Mouse (Mus musculus) embryo, embryonic 9.5 days (tissue): ENCODE measurements around the gene Gm12888.
"Not testable (repeated sequence)": the region's sequence is repeated elsewhere in the genome, so short reads cannot be mapped to it uniquely, and the experiment has no call there.

ENCODE experiments used
- DNase-seq: peaks from one replicate; pipeline ENCODE4 v3.0.0-alpha.2; 2017; ENCODE audit errors: extremely low spot score

Gm12888 gene

DNA sequence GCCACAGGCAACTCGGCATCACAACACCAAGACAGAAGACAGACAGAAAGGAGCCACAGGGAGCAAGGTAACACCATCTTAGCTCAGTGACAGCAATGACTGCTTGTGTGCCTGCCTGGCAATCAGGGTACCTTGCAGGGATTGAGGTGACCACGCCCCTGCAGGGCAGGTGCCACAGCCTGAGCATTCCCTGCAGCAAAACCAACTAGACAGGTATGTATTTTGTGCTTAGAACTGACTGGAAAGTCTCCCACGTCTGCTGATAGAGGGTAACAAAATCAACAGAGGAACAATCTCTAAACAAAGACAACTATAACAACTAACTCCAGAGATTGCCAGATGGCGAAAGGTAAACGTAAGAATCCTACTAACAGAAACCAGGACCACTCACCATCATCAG, at the start of gene Gm12888:
Gene Gm12888 (minus strand): TSS at position 101 of the 400 bp plus-strand sequence.
- not testable (repeated sequence) for DNase-seq
